Mouse (Mus musculus) liver, embryonic 14.5 days (tissue): ENCODE data around the gene Zfp536.

Experiments
- CTCF ChIP-seq: IDR thresholded peaks from 2 replicates; pipeline ENCODE4 v1.5.1; 2016; ENCODE audit warnings: antibody characterized with exemption, low read depth, control low read depth
- EP300 ChIP-seq: IDR thresholded peaks from 2 replicates; pipeline ENCODE4 v1.6.1; 2016; ENCODE audit warnings: antibody characterized with exemption, low read depth

GRCm38 (mm10) chr7:37484946-37485345 is 288.5 kb downstream of the Zfp536 start:
- no peak for TF ChIP-seq CTCF
- no peak for TF ChIP-seq EP300
